Mouse (Mus musculus): ENCODE results near the gene Smurf2.
A peak's percentile ranks its signal among the peaks of the same experiment; 100 is the strongest.

DNA sequence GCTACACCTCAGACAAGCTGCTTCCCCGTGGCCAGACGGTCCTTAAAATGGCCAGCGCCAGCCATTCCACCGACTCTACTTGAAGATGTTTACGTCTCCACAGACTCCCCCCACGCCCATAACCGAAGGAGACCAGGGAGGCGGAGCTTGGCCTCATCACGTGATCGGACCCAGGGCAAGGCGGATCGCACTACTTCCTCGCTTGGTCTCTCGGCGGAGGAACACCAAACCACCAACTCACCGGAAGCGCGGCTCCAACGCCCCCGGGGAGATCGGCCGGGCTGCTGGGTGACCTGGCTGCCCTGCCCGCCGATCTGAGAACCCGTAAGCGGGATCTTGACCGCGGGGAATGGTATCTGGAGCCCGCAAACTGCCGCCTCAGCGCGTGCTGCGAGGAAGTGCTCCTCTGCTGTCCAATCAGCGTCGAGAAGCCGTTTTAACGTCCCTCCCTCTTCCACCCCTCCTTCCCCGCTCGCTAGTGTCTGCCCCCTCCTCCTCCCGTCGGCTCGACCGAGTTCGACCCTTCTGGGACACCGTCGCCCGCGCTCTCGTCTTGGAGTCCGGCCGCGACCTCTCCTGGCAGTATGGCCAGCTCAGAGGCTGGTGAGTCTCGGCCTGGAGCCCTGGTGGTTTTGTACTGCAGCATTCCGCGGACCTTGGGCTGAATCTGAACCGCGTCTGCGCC lies 131.6 kb downstream of the Smurf2 start, which contains the start of the genes Ddx5 and Cep95:
- TF ChIP-seq CTCF (IDR thresholded peaks at IDR 0.05) (peak; percentile 44), POLR2A (IDR thresholded peaks at IDR 0.05; ENCODE audit: insufficient read depth, low read depth, low read length) (peak; percentile 83), EP300 (IDR thresholded peaks at IDR 0.05; ENCODE audit: insufficient read depth, low read depth, low read length) (peak; percentile 80)
